Mouse (Mus musculus) small intestine, adult 2 months (tissue): Measurements from ENCODE around the gene 2010109A12Rik.

Experiments used
- CTCF ChIP-seq: fragments of 200-500 bp; IDR thresholded peaks from 2 replicates; pipeline ENCODE4 v1.5.1; 2012; ENCODE audit warnings: low read depth, mild to moderate bottlenecking, control low read depth, inconsistent platforms, low read length, moderate library complexity, mixed read lengths; ENCODE audit not compliant: insufficient replicate concordance, insufficient read length; ENCODE audit errors: extremely low read depth
- POLR2A ChIP-seq: fragments of 200-500 bp; IDR thresholded peaks from 2 replicates; pipeline ENCODE4 v1.6.1; 2012; ENCODE audit warnings: low read depth, mild to moderate bottlenecking, control low read depth, inconsistent platforms, low read length, moderate library complexity

GRCm38 (mm10) chr5:93178616-93179015 is 27.7 kb upstream of the 2010109A12Rik start:
- TF ChIP-seq CTCF = no peak
- no peak for TF ChIP-seq POLR2A
